Mouse (Mus musculus) erythroblast, embryonic 14.5 days (primary cell): Measurements from ENCODE around the gene Hoxc5.

ENCODE experiments used
- GATA1 ChIP-seq: IDR thresholded peaks from 2 replicates; pipeline ENCODE4 v1.6.1; 2012; ENCODE audit warnings: low read length, inconsistent platforms, mixed read lengths
- TAL1 ChIP-seq: IDR thresholded peaks from 3 replicates; pipeline ENCODE4 v1.6.1; 2012; ENCODE audit warnings: low read length, inconsistent platforms, mixed read lengths

GRCm38 (mm10) chr15:102977423-102977974, 10.3 kb downstream of the Hoxc5 start:
- TF ChIP-seq GATA1 (no peak), TAL1 (no peak)
